Mouse (Mus musculus) large intestine, adult 2 months (tissue): ENCODE data around the gene Ttc39a. TPM values are rescaled to one million over a fixed set of nuclear protein-coding genes. Genes with fewer than 3 reads are reported as not detected.
"Not testable (repeated sequence)": the region's sequence is repeated elsewhere in the genome, so short reads cannot be mapped to it uniquely, and the experiment has no call there.

ENCODE experiments used
- DNase-seq: peaks from one replicate; pipeline ENCODE4 v3.0.0-alpha.2; 2012; ENCODE audit warnings: low read depth, low spot score
- WGBS: fragments of 180-500 bp; shearing (Covaris S2); methylation state at CpG from one replicate; pipeline ENCODE4 v1.1.7; 2018; 5-methylcytosine and 5-hydroxymethylcytosine counted together
- polyA plus RNA-seq: library from polyadenylated mRNA; depleted of rRNA; stranded (reverse); fragments of >200 nt; gene quantifications from 2 replicates; pipeline ENCODE4 v1.2.3, GENCODE M21; 2012; rRNA removed

The Ttc39a gene
- 24.0 and 28.3 TPM in 2 replicates for polyA plus RNA-seq

GRCm38 (mm10) chr4:109406486-109407175 lies at the start of gene Ttc39a:
Ttc39a (plus strand) TSS chr4:109406623.
- WGBS: 2% methylated on average over 52 of the region's 56 CpGs
- no peak for DNase-seq

GRCm38 (mm10) chr4:109378107-109378506 lies 28.3 kb upstream of the Ttc39a start:
- WGBS: 96% methylated on average over 1 of the region's 1 CpGs
- DNase-seq: no peak

- WGBS: 75% methylated on average over 2 of the region's 2 CpGs
- DNase-seq: no peak
Measured at GRCm38 (mm10) chr4:109382457-109382856, 24.0 kb upstream of the Ttc39a start.

GRCm38 (mm10) chr4:109385599-109385998 lies 20.8 kb upstream of the Ttc39a start:
- 81% methylated on average over 4 of the region's 4 CpGs for WGBS
- no peak for DNase-seq

GRCm38 (mm10) chr4:109393229-109393779 lies 13.1 kb upstream of the Ttc39a start:
- 55% methylated on average over 6 of the region's 6 CpGs for WGBS
- DNase-seq: no peak

- 10% methylated on average over 13 of the region's 13 CpGs for WGBS
- DNase-seq: no peak
Measured at GRCm38 (mm10) chr4:109393902-109394301, 12.5 kb upstream of the Ttc39a start.

GRCm38 (mm10) chr4:109394314-109395074 lies 11.9 kb upstream of the Ttc39a start:
- no peak for DNase-seq
- WGBS: 22% methylated on average over 13 of the region's 13 CpGs

GRCm38 (mm10) chr4:109400366-109400980 lies 6.0 kb upstream of the Ttc39a start:
- DNase-seq: no peak
- WGBS: 58% methylated on average over 10 of the region's 10 CpGs

- DNase-seq: no peak
- 52% methylated on average over 5 of the region's 5 CpGs for WGBS
Measured at GRCm38 (mm10) chr4:109401176-109401689, 5.2 kb upstream of the Ttc39a start.

- 81% methylated on average over 3 of the region's 3 CpGs for WGBS
- not testable (repeated sequence) for DNase-seq
Measured at GRCm38 (mm10) chr4:109404908-109405307, 1.5 kb upstream of the Ttc39a start.

GRCm38 (mm10) chr4:109405415-109405814 lies 1.0 kb upstream of the Ttc39a start:
- 60% methylated on average over 8 of the region's 8 CpGs for WGBS
- no peak for DNase-seq

- DNase-seq: peak; percentile 91
- WGBS: 2% methylated on average over 3 of the region's 3 CpGs
Measured at GRCm38 (mm10) chr4:109406054-109406485, 353 bp upstream of the Ttc39a start.

GRCm38 (mm10) chr4:109407176-109407520 lies 725 bp downstream of the Ttc39a start:
- no peak for DNase-seq
- WGBS: 4% methylated on average over 24 of the region's 24 CpGs

GRCm38 (mm10) chr4:109407701-109408485 lies 1.5 kb downstream of the Ttc39a start:
- 46% methylated on average over 9 of the region's 9 CpGs for WGBS
- DNase-seq: no peak

- WGBS: 69% methylated on average over 9 of the region's 9 CpGs
- no peak for DNase-seq
Measured at GRCm38 (mm10) chr4:109410681-109411376, 4.4 kb downstream of the Ttc39a start.

GRCm38 (mm10) chr4:109411377-109411967 lies 5.0 kb downstream of the Ttc39a start:
- 90% methylated on average over 6 of the region's 6 CpGs for WGBS

GRCm38 (mm10) chr4:109412233-109412632 lies 5.8 kb downstream of the Ttc39a start:
- DNase-seq: no peak
- WGBS: 76% methylated on average over 5 of the region's 5 CpGs

More at GRCm38 (mm10) chr4:109411377-109411967, 5.0 kb downstream of the Ttc39a start:
- no peak for DNase-seq

- no peak for DNase-seq
- WGBS: 66% methylated on average over 1 of the region's 1 CpGs
Measured at GRCm38 (mm10) chr4:109417998-109418397, 11.6 kb downstream of the Ttc39a start.
